Mouse (Mus musculus) heart, embryonic 11.5 days (tissue): ENCODE data around the gene Cbln1. TPM values are rescaled to one million over a fixed set of nuclear protein-coding genes. Genes with fewer than 3 reads are reported as not detected.

Source experiments
- ATAC-seq: fragments of 200-750 bp; cut with Nextera tagmentation; replicated peaks from 2 replicates; pipeline ENCODE4 v1.8.0; 2017; ENCODE audit warnings: moderate library complexity; ENCODE audit not compliant: insufficient number of reproducible peaks, low FRiP score, low TSS enrichment
- H3K27ac ChIP-seq: fragments of 300-500 bp; sonication (generic); 2 replicates; pipeline ENCODE4 v1.5.1; 2014; ENCODE audit warnings: mild to moderate bottlenecking, low read depth, low read length
- H3K27me3 ChIP-seq: fragments of 300-500 bp; sonication (generic); 2 replicates; pipeline ENCODE4 v1.6.1; 2014; ENCODE audit warnings: mild to moderate bottlenecking, low read length, mixed read lengths; ENCODE audit not compliant: control insufficient read depth, insufficient read depth
- H3K36me3 ChIP-seq: fragments of 300-500 bp; sonication (generic); 2 replicates; pipeline ENCODE4 v1.6.1; 2014; ENCODE audit warnings: mild to moderate bottlenecking, low read length, moderate library complexity, mixed read lengths; ENCODE audit not compliant: control insufficient read depth, insufficient read depth
- H3K4me1 ChIP-seq: fragments of 300-500 bp; sonication (generic); 2 replicates; pipeline ENCODE4 v1.6.1; 2014; ENCODE audit warnings: low read length; ENCODE audit not compliant: control insufficient read depth, insufficient read depth
- H3K4me2 ChIP-seq: fragments of 300-500 bp; sonication (generic); 2 replicates; pipeline ENCODE4 v1.6.1; 2014; ENCODE audit warnings: mild to moderate bottlenecking, moderate library complexity
- H3K4me3 ChIP-seq: fragments of 300-500 bp; sonication (generic); 2 replicates; pipeline ENCODE4 v1.5.1; 2014; ENCODE audit warnings: low read depth, low read length
- H3K9ac ChIP-seq: fragments of 300-500 bp; sonication (generic); 2 replicates; pipeline ENCODE4 v1.6.1; 2014; ENCODE audit warnings: mild to moderate bottlenecking, low read depth, low read length, moderate library complexity
- H3K9me3 ChIP-seq: fragments of 300-500 bp; sonication (generic); replicated peaks from 2 replicates; pipeline ENCODE4 v1.6.1; 2016; ENCODE audit warnings: low read length; ENCODE audit not compliant: control insufficient read depth
- WGBS: fragments of 180-500 bp; shearing (Covaris S2); extraction: QIAGEN DNeasy Blood & Tissue Kit; methylation state at CpG from one replicate; pipeline ENCODE4 v1.1.7; 2014; ENCODE audit not compliant: insufficient replicate concordance; 5-methylcytosine and 5-hydroxymethylcytosine counted together
- polyA plus RNA-seq: library from polyadenylated mRNA; unstranded; fragments of >200 nt; fragmentation: Nextera tagmentation; extraction: Ambion mirVana; gene quantifications from 2 replicates; pipeline ENCODE4 v1.2.1, GENCODE M21; 2014

Cbln1 gene
- 0.10 and 0.24 TPM in 2 replicates for polyA plus RNA-seq

DNA sequence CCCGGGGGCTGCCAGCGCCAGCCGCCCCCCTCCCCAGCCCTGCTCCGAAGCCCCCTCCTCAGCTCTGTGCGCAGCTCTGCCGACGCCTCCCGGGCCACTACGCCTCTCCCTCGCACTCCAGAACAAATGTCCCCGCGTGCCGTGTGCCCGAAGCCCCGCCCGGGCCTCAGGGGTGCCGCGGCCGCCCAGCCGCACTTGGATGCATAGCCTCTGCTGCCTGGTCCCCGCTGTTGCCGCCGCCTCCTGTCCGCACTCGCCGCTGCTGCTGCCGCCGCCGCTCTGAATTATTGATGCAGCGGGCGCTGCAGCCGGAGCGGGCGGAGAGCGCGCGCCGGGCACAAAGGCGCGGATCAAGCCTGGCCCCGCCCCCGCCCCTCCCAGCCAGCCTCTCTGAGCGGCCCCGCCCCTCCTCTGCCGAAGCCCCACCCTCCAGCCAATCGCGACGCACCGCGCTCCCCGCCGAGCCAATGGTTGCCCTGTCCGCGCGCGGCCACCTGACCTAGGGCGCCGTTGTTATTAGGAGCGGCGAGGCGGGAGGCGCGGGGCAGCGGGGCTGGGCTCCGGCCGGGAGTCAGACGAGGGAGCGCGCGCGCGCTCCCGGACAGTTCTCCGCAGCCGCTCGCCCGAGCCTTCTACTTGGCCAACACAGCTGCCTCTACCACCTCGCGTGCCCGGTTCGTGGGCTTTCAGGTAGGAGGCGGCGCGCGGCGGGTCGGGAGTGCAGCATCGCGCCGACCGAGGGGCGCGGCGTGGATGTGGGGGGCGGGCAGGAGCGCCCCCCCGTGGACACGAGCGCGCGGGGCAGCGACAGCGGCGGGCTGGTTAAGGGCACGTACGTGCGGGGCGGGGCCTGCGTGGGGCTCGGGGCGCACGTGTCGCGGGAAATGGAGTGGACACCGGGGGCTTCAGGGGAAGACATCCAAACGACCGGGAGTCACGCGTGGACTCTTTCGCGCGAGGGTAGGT is at the start of gene Cbln1:
Gene Cbln1, minus strand, starts transcription at position 339 of the 966 bp plus-strand sequence.
- no peaks in the 10 kb centered on the region for H3K9me3 ChIP-seq
- ATAC-seq: peak; percentile 93
- no peaks in the 10 kb centered on the region for H3K36me3 ChIP-seq
- H3K9ac ChIP-seq: 0 out of 2 replicates have a peak within 1 kb of the TSS, but pooled peaks have one; percentile 60
- WGBS: under 1% methylated on average over 105 of the region's 122 CpGs
- peak within 1 kb of the TSS; percentile 60 for H3K4me3 ChIP-seq
- peaks cover 18% of the 10 kb centered on the region for H3K4me1 ChIP-seq
- H3K4me2 ChIP-seq: peak within 1 kb of the TSS; percentile 98
- H3K27me3 ChIP-seq: peaks cover 77% of the 10 kb centered on the region
- no peak within 1 kb of the TSS for H3K27ac ChIP-seq

DNA sequence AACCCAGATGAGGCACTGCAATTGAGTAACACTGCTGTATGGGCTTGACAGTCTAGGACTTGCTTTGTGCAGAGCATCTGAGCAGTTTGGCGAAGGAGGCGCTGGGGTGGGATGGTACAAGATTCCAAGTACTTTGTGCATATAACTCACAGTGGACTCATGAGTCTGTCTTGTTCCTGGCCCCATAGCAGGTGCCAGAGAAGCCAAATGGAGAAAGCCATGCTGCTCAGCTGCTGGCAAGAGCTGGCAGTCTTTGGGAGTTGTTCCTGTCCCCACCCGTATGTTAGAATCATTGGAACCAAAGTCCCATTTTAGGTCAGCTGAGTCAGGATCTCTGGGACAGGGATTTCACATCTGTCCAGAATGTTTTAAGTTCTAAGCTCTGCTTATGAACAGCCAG is 44.7 kb upstream of the Cbln1 start:
- H3K4me3 ChIP-seq: no peak overlapping the region
- ATAC-seq: no peak
- WGBS: 87% methylated on average over 3 of the region's 3 CpGs
- no peaks in the 10 kb centered on the region for H3K9me3 ChIP-seq
- no peak overlapping the region for H3K9ac ChIP-seq
- H3K4me2 ChIP-seq: no peak overlapping the region
- no peaks in the 10 kb centered on the region for H3K4me1 ChIP-seq
- no peaks in the 10 kb centered on the region for H3K36me3 ChIP-seq
- H3K27me3 ChIP-seq: no peaks in the 10 kb centered on the region
- H3K27ac ChIP-seq: no peak overlapping the region

DNA sequence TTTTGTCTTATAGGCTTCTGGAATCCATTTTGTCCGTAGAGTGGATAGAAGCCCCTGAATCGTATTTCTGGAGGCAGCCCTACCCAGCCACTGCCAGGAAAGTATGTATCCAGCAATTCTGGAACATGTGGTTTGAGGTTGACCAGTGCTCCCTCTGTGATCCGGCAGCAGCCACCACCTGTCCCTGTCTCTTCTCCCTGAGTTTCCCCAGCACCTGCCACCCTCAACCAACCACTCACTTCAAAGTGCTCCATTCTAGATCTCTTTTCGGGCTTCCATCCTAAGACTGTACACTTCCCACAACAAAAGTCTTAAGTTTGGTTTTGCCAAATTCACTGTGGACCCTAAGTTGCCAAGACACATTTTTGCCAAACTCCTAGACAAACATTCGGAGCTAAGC is 41.4 kb upstream of the Cbln1 start:
- ATAC-seq: no peak
- H3K9me3 ChIP-seq: no peaks in the 10 kb centered on the region
- H3K27me3 ChIP-seq: no peaks in the 10 kb centered on the region
- 76% methylated on average over 5 of the region's 5 CpGs for WGBS
- H3K9ac ChIP-seq: no peak overlapping the region
- H3K36me3 ChIP-seq: no peaks in the 10 kb centered on the region
- no peaks in the 10 kb centered on the region for H3K4me1 ChIP-seq
- no peak overlapping the region for H3K27ac ChIP-seq
- H3K4me3 ChIP-seq: no peak overlapping the region
- H3K4me2 ChIP-seq: no peak overlapping the region

DNA sequence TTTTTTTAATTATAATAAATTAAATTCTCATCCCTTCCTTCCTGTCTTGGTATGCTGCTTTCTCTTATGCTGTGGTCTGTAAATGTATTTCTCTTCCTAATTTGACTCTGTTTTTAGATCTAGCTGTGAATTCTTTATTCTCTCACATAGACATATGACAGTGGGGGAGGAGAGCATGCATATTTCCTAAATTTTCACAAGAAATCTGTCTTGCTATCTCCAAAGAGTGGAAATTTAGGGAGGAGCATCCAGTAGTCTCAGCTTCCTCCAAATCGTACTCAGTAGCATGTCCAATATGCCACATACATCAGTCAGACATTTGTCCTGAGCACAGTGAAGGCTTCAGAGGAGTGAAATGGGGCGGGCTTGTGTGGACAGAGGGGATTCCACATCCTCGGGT is 40.9 kb upstream of the Cbln1 start:
- 75% methylated on average over 3 of the region's 3 CpGs for WGBS
- no peak for ATAC-seq

DNA sequence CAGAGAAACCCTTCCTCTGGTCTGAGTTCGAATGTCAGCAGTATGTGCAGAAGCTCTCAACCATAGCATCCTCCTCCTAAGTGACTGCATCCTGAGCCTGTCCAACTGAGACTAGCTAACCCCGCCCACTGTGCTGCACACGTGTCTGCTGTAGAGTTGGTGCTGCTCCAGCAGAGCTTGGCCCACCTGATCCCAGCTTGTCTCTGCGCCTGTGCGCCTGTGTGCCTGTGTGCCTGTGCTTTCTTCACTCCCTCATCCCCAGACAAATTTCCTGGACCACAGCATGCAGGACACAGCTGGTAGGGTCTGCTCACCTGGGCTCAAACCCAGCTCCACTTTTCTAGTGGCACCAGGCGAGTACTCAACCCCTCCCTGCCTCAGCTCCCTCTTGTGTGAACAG is 40.2 kb upstream of the Cbln1 start:
- no peak for ATAC-seq
- 75% methylated on average over 6 of the region's 6 CpGs for WGBS
- no peak overlapping the region for H3K9ac ChIP-seq
- H3K36me3 ChIP-seq: no peaks in the 10 kb centered on the region
- H3K4me2 ChIP-seq: no peak overlapping the region
- H3K4me3 ChIP-seq: no peak overlapping the region
- no peaks in the 10 kb centered on the region for H3K27me3 ChIP-seq
- H3K27ac ChIP-seq: no peak overlapping the region
- H3K4me1 ChIP-seq: no peaks in the 10 kb centered on the region
- H3K9me3 ChIP-seq: no peaks in the 10 kb centered on the region

More for the DNA sequence above, 40.9 kb upstream of the Cbln1 start:
- no peaks in the 10 kb centered on the region for H3K27me3 ChIP-seq
- H3K9ac ChIP-seq: no peak overlapping the region
- H3K9me3 ChIP-seq: no peaks in the 10 kb centered on the region
- no peak overlapping the region for H3K4me2 ChIP-seq
- no peak overlapping the region for H3K4me3 ChIP-seq
- no peaks in the 10 kb centered on the region for H3K4me1 ChIP-seq
- H3K36me3 ChIP-seq: no peaks in the 10 kb centered on the region
- H3K27ac ChIP-seq: no peak overlapping the region

DNA sequence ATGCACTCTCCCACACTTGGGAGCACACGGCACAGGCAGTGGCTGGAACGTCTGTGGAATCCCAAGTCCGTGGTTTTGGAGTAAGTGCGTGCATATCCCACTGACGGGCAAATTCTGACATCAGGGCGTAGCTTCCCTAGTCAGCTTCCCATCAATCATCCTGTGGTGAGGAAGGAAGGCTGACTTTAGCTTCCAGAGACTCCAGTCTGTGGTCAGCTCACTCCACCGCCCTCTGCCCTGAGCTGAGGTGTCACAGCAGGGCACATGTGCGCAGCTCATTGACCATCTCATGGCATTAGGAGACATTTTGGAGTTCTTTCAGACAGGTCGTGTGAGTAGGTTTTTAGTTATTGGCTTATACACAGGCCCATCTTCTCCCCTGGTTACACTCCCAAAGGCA is 34.6 kb upstream of the Cbln1 start:
- no peaks in the 10 kb centered on the region for H3K4me1 ChIP-seq
- no peak for ATAC-seq
- 49% methylated on average over 9 of the region's 9 CpGs for WGBS

DNA sequence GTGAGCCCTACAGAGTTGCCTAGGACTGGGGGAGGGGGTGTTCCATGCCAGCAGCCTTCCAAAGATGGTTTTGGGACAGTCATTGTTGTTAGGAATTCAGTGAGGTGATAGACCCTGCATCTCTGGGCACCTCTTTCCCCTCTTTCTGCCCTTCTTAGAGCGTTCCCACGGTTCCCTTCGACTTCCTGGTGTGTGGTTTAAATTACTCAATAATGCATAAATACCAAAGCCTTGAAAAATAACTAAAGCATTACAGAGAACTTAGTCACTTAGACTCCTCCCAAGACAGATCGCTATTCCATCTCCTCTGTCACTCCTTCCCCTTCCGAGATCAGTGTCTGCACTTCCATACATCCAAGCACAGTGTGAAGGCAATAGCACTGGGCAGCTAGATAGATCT is 32.0 kb upstream of the Cbln1 start:
- H3K4me1 ChIP-seq: no peaks in the 10 kb centered on the region
- H3K4me2 ChIP-seq: no peak overlapping the region
- no peak overlapping the region for H3K4me3 ChIP-seq
- H3K9ac ChIP-seq: no peak overlapping the region
- no peak overlapping the region for H3K27ac ChIP-seq
- ATAC-seq: no peak
- no peaks in the 10 kb centered on the region for H3K36me3 ChIP-seq
- 77% methylated on average over 5 of the region's 5 CpGs for WGBS
- H3K27me3 ChIP-seq: no peaks in the 10 kb centered on the region
- H3K9me3 ChIP-seq: no peaks in the 10 kb centered on the region

More for the DNA sequence above, 34.6 kb upstream of the Cbln1 start:
- Histone ChIP-seq H3K4me3 (no peak overlapping the region), H3K36me3 (no peaks in the 10 kb centered on the region), H3K27ac (no peak overlapping the region), H3K9ac (no peak overlapping the region), H3K27me3 (no peaks in the 10 kb centered on the region), H3K4me2 (no peak overlapping the region), H3K9me3 (no peaks in the 10 kb centered on the region)

DNA sequence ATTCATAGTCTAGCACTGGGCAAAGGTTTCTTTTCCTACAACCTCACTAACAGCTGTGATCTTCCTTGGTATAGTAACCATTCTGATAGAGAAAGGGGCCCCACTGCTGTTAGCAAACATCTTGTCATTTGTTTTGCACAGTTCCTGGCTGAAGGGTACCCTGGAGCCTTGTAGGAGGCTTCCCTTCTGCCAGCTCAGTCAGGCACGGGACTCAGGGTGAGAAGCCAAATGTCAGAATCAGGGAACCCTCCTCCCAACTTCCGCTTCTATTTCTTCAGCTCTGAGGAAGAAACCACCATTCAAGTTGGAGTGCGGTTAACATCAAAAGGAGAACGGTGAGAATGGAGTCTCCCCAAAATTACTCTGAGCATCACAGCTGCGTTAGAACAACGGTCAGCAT is 30.3 kb upstream of the Cbln1 start:
- WGBS: 68% methylated on average over 6 of the region's 6 CpGs
- Histone ChIP-seq H3K4me1 (no peaks in the 10 kb centered on the region), H3K4me3 (no peak overlapping the region), H3K27ac (no peak overlapping the region), H3K4me2 (no peak overlapping the region), H3K27me3 (no peaks in the 10 kb centered on the region), H3K9ac (no peak overlapping the region), H3K9me3 (no peaks in the 10 kb centered on the region), H3K36me3 (no peaks in the 10 kb centered on the region)
- no peak for ATAC-seq

DNA sequence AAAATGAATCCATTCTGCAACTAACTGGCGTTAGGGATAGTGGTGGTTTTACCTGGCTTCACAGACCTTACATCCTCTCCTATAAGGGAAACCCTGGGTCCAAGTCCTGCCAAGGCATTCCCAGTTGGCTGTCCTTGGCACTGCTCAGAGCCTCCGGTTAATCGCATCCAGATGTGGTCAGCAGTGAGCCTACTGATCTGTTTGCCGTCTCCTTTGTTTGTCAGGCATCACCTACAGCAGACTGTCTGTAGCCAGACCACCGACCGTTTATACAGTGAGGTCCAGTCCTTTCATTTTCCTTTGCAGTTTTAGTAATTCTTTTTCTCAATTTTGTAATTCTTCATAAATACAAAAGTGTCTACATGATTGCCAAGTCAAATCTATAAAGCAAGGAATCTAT is 25.2 kb upstream of the Cbln1 start:
- no peaks in the 10 kb centered on the region for H3K4me1 ChIP-seq
- no peaks in the 10 kb centered on the region for H3K36me3 ChIP-seq
- H3K4me3 ChIP-seq: no peak overlapping the region
- no peaks in the 10 kb centered on the region for H3K27me3 ChIP-seq
- H3K9me3 ChIP-seq: no peaks in the 10 kb centered on the region
- 59% methylated on average over 6 of the region's 6 CpGs for WGBS
- no peak overlapping the region for H3K9ac ChIP-seq
- H3K27ac ChIP-seq: no peak overlapping the region
- no peak for ATAC-seq
- H3K4me2 ChIP-seq: no peak overlapping the region
